Mouse (Mus musculus): ENCODE data around the gene Apom.

- TF ChIP-seq RCOR1 (IDR thresholded peaks at IDR 0.05; ENCODE audit: low read depth, low read length) = no peak; the same call in 1 of the 2 replicates
- TF ChIP-seq CTCF (IDR thresholded peaks at IDR 0.05 in 2 of 3, conservative IDR thresholded peaks at IDR 0.05 in 1 of 3; ENCODE audit: control insufficient read depth in 1 of 3, insufficient read depth in 1 of 3, low read depth in 2 of 3, low read length in 3 of 3, poor library complexity in 1 of 3, severe bottlenecking in 1 of 3) = no peak
- 0 out of 4 replicates have a peak, but pooled peaks of 1 of the 2 experiments have one; percentile 33 for TF ChIP-seq POLR2A (IDR thresholded peaks at IDR 0.05; ENCODE audit: control insufficient read depth in 1 of 2, insufficient read depth in 1 of 2, low read depth in 1 of 2, low read length in 2 of 2, poor library complexity in 1 of 2)
- TF ChIP-seq TAL1 (IDR thresholded peaks at IDR 0.05; ENCODE audit: low read length) = no peak
- TF ChIP-seq GATA1 (IDR thresholded peaks at IDR 0.05; ENCODE audit: low read depth, low read length) = no peak
- no peak for TF ChIP-seq MXI1 (IDR thresholded peaks at IDR 0.05; ENCODE audit: low read depth, low read length)
- no peak for TF ChIP-seq POLR2AphosphoS2 (IDR thresholded peaks at IDR 0.05; ENCODE audit: low read length)
- no peak for TF ChIP-seq USF2 (IDR thresholded peaks at IDR 0.05; ENCODE audit: borderline replicate concordance in 1 of 2, insufficient read depth in 1 of 2, low read depth in 1 of 2, low read length in 2 of 2)
- no peak for TF ChIP-seq CHD1 (IDR thresholded peaks at IDR 0.05; ENCODE audit: low read depth, low read length)
- no peak for TF ChIP-seq JUND (IDR thresholded peaks at IDR 0.05; ENCODE audit: low read depth, low read length)
- no peak for TF ChIP-seq TCF12 (IDR thresholded peaks at IDR 0.05; ENCODE audit: low read depth, low read length)
- TF ChIP-seq ZNF384 (IDR thresholded peaks at IDR 0.05; ENCODE audit: low read depth, low read length) = no peak
- no peak for TF ChIP-seq HCFC1 (IDR thresholded peaks at IDR 0.05; ENCODE audit: low read depth, low read length)
- no peak for TF ChIP-seq BHLHE40 (IDR thresholded peaks at IDR 0.05; ENCODE audit: borderline replicate concordance, low read depth, low read length)
These were observed 40.8 kb upstream of the Apom start for GRCm38 (mm10) chr17:35172445-35173234.
